Mouse (Mus musculus) left cerebral cortex, postnatal 36 days (tissue): ENCODE results near the gene Clk1. TPM values are rescaled to one million over a fixed set of nuclear protein-coding genes. Genes with fewer than 3 reads are reported as not detected.
A peak's percentile ranks its signal among the peaks of the same experiment; 100 is the strongest.

Experiments used
- DNase-seq, 2 experiments: peaks; one replicate each; pipeline ENCODE4 v3.0.0; 2021 to 2022; ENCODE audit warnings: low spot score in 2 of 2, mixed read lengths in 1 of 2
- intact Hi-C: fragments of 180-260 bp; cut with DNase I; formaldehyde crosslinking; loops from one replicate; pipeline ENCODE4 v1.15.1; 2025
- total RNA-seq, 2 experiments: library from RNA; stranded (reverse); gene quantifications; 2 replicates each; pipeline ENCODE4 v1.2.3; 2021

Gene Clk1
- 100 to 1,000 TPM in 1 of 2 experiments, 10 to 100 TPM in 1; 81.3 to 117 TPM for total RNA-seq

GRCm38 (mm10) chr1:58423371-58424248 is at the start of gene Clk1:
Gene Clk1 (minus strand): TSS chr1:58424066.
- intact Hi-C loops, result no loop called here
- DNase-seq, result peak; percentile 95 to 96

GRCm38 (mm10) chr1:58465561-58465960 is 41.7 kb upstream of the Clk1 start:
- DNase-seq, result no peak
- intact Hi-C loops, result no loop called here

GRCm38 (mm10) chr1:58465042-58465441 is 41.2 kb upstream of the Clk1 start:
- DNase-seq, result no peak
- intact Hi-C loops, result no loop called here

GRCm38 (mm10) chr1:58463935-58464334 is 40.1 kb upstream of the Clk1 start:
- intact Hi-C loops, result no loop called here
- DNase-seq, result no peak

- intact Hi-C loops, result no loop called here
- no peak for DNase-seq
These were observed 36.7 kb upstream of the Clk1 start for GRCm38 (mm10) chr1:58460566-58460965.

GRCm38 (mm10) chr1:58458867-58459266 is 35.0 kb upstream of the Clk1 start:
- DNase-seq, result no peak
- intact Hi-C loops, result no loop called here

GRCm38 (mm10) chr1:58458175-58458574 is 34.3 kb upstream of the Clk1 start:
- intact Hi-C loops, result no loop called here
- no peak for DNase-seq

GRCm38 (mm10) chr1:58454316-58454715 is 30.4 kb upstream of the Clk1 start:
- DNase-seq, result no peak
- intact Hi-C loops, result no loop called here

GRCm38 (mm10) chr1:58448396-58448795 is 24.5 kb upstream of the Clk1 start:
- intact Hi-C loops, result no loop called here
- no peak for DNase-seq

GRCm38 (mm10) chr1:58447766-58448165 is 23.9 kb upstream of the Clk1 start:
- intact Hi-C loops, result no loop called here
- no peak for DNase-seq

- intact Hi-C loops, result no loop called here
- no peak for DNase-seq
These were observed 22.0 kb upstream of the Clk1 start for GRCm38 (mm10) chr1:58445861-58446260.

- intact Hi-C loops, result no loop called here
- DNase-seq, result peak; percentile 91 to 94
These were observed 21.4 kb upstream of the Clk1 start, which contains the start of the genes Nif3l1 and Ppil3 for GRCm38 (mm10) chr1:58445143-58445722. Gene Nif3l1 (plus strand): TSS chr1:58445151. Gene Ppil3 (minus strand): TSS chr1:58445486.

GRCm38 (mm10) chr1:58444691-58445090 is 20.8 kb upstream of the Clk1 start:
- no peak for DNase-seq
- intact Hi-C loops, result no loop called here

GRCm38 (mm10) chr1:58424551-58424950 is 685 bp upstream of the Clk1 start:
- DNase-seq, result no peak
- intact Hi-C loops, result no loop called here

GRCm38 (mm10) chr1:58422879-58423278 is 987 bp downstream of the Clk1 start:
- no peak for DNase-seq
- intact Hi-C loops, result no loop called here

- intact Hi-C loops, result no loop called here
- no peak for DNase-seq
These were observed 2.9 kb downstream of the Clk1 start for GRCm38 (mm10) chr1:58420961-58421360.

- no peak for DNase-seq
- intact Hi-C loops, result no loop called here
These were observed 3.8 kb downstream of the Clk1 start for GRCm38 (mm10) chr1:58420032-58420431.

GRCm38 (mm10) chr1:58416048-58416447 is 7.8 kb downstream of the Clk1 start:
- intact Hi-C loops, result no loop called here
- DNase-seq, result no peak

GRCm38 (mm10) chr1:58415442-58415841 is 8.4 kb downstream of the Clk1 start:
- DNase-seq, result no peak
- intact Hi-C loops, result no loop called here

- intact Hi-C loops, result no loop called here
These were observed 13.1 kb downstream of the Clk1 start for GRCm38 (mm10) chr1:58410776-58411175.

GRCm38 (mm10) chr1:58410198-58410588 is 13.7 kb downstream of the Clk1 start:
- DNase-seq, result no peak
- intact Hi-C loops, result no loop called here

More at GRCm38 (mm10) chr1:58410776-58411175, 13.1 kb downstream of the Clk1 start:
- DNase-seq, result no peak
